Mouse (Mus musculus) lung, postnatal 36 days (tissue): ENCODE data around the gene Foxn3.

Experiments
- DNase-seq: peaks from one replicate; pipeline ENCODE4 v3.0.0; 2022; ENCODE audit warnings: mixed read lengths

The Foxn3 gene

GRCm38 (mm10) chr12:99519862-99520261, 43.5 kb downstream of the Foxn3 start:
- DNase-seq = no peak

GRCm38 (mm10) chr12:99519191-99519614, 44.2 kb downstream of the Foxn3 start:
- DNase-seq = no peak

GRCm38 (mm10) chr12:99518640-99519039, 44.7 kb downstream of the Foxn3 start:
- DNase-seq = no peak

- no peak for DNase-seq
These were observed 45.3 kb downstream of the Foxn3 start for GRCm38 (mm10) chr12:99518126-99518525.

- no peak for DNase-seq
These were observed 46.1 kb downstream of the Foxn3 start for GRCm38 (mm10) chr12:99517296-99517695.

- no peak for DNase-seq
These were observed 47.9 kb downstream of the Foxn3 start for GRCm38 (mm10) chr12:99515481-99515880.

GRCm38 (mm10) chr12:99511644-99512043, 51.7 kb downstream of the Foxn3 start:
- no peak for DNase-seq

GRCm38 (mm10) chr12:99510759-99511158, 52.6 kb downstream of the Foxn3 start:
- no peak for DNase-seq

GRCm38 (mm10) chr12:99502225-99502624, 61.2 kb downstream of the Foxn3 start:
- no peak for DNase-seq

GRCm38 (mm10) chr12:99498978-99499694, 64.2 kb downstream of the Foxn3 start:
- no peak for DNase-seq

GRCm38 (mm10) chr12:99498189-99498977, 65.0 kb downstream of the Foxn3 start:
- DNase-seq = no peak

GRCm38 (mm10) chr12:99496945-99497344, 66.4 kb downstream of the Foxn3 start:
- no peak for DNase-seq

GRCm38 (mm10) chr12:99490216-99490615, 73.2 kb downstream of the Foxn3 start:
- no peak for DNase-seq

GRCm38 (mm10) chr12:99489001-99489592, 74.3 kb downstream of the Foxn3 start:
- DNase-seq = no peak

GRCm38 (mm10) chr12:99480372-99480771, 83.0 kb downstream of the Foxn3 start:
- DNase-seq = no peak

GRCm38 (mm10) chr12:99474176-99474575, 89.2 kb downstream of the Foxn3 start:
- no peak for DNase-seq

- DNase-seq = no peak
These were observed 89.8 kb downstream of the Foxn3 start for GRCm38 (mm10) chr12:99473406-99474133.

- no peak for DNase-seq
These were observed 92.0 kb downstream of the Foxn3 start for GRCm38 (mm10) chr12:99471431-99471830.

GRCm38 (mm10) chr12:99467884-99468311, 95.5 kb downstream of the Foxn3 start:
- DNase-seq = peak; percentile 68

- DNase-seq = no peak
These were observed 96.0 kb downstream of the Foxn3 start for GRCm38 (mm10) chr12:99467256-99467883.

- DNase-seq = no peak
These were observed 97.0 kb downstream of the Foxn3 start for GRCm38 (mm10) chr12:99466426-99466825.

GRCm38 (mm10) chr12:99464291-99464690, 99.1 kb downstream of the Foxn3 start:
- peak; percentile 6 for DNase-seq

GRCm38 (mm10) chr12:99462846-99463245, 100.5 kb downstream of the Foxn3 start:
- DNase-seq = no peak
